Mouse (Mus musculus): ENCODE results near the gene Ccnd3. TPM values are rescaled to one million over a fixed set of nuclear protein-coding genes. Genes with fewer than 3 reads are reported as not detected.
A peak's percentile ranks its signal among the peaks of the same experiment; 100 is the strongest.

The Ccnd3 gene
- polyA plus RNA-seq, 1 experiment from 2014 or later = 214 TPM

- DNase-seq (ENCODE audit: low spot score) (no peak), ATAC-seq (no peak)
- Histone ChIP-seq H3K36me3 (ENCODE audit: insufficient read depth, low read length) (no peaks in the 10 kb centered on the region), H3K4me1 (ENCODE audit: insufficient read depth, low read depth, low read length) (no peaks in the 10 kb centered on the region), H3K4me2 (replicated peaks; ENCODE audit: low read depth, low read length) (no peak overlapping the region), H3K9me3 (ENCODE audit: low read length) (no peaks in the 10 kb centered on the region), H3K27me3 (replicated peaks; ENCODE audit: insufficient read depth, low read length) (no peaks in the 10 kb centered on the region), H3K27ac (ENCODE audit: low read length) (no peak overlapping the region), H3K4me3 (ENCODE audit: low read depth, low read length) (no peak overlapping the region), H3K9ac (replicated peaks; ENCODE audit: low read depth) (no peak overlapping the region)
- no peak for TF ChIP-seq CTCF (IDR thresholded peaks at IDR 0.05)
- no peak for TF ChIP-seq EP300 (IDR thresholded peaks at IDR 0.05)
- WGBS = 89% methylated on average over 4 of the region's 4 CpGs
Measured at GRCm38 (mm10) chr17:47539128-47539527, 34.3 kb downstream of the Ccnd3 start.

GRCm38 (mm10) chr17:47542061-47542460, 37.2 kb downstream of the Ccnd3 start:
- TF ChIP-seq CTCF (IDR thresholded peaks at IDR 0.05) = no peak
- TF ChIP-seq EP300 (IDR thresholded peaks at IDR 0.05) = no peak
- WGBS = 55% methylated on average over 4 of the region's 5 CpGs
- no peak; the same call in 1 of the 2 replicates for ATAC-seq
- Histone ChIP-seq H3K4me1 (ENCODE audit: insufficient read depth, low read depth, low read length) (no peaks in the 10 kb centered on the region), H3K27ac (ENCODE audit: low read length) (no peak overlapping the region), H3K27me3 (replicated peaks; ENCODE audit: insufficient read depth, low read length) (no peaks in the 10 kb centered on the region), H3K4me2 (replicated peaks; ENCODE audit: low read depth, low read length) (no peak overlapping the region), H3K9me3 (ENCODE audit: low read length) (no peaks in the 10 kb centered on the region), H3K36me3 (ENCODE audit: insufficient read depth, low read length) (no peaks in the 10 kb centered on the region), H3K9ac (replicated peaks; ENCODE audit: low read depth) (no peak overlapping the region), H3K4me3 (ENCODE audit: low read depth, low read length) (no peak overlapping the region)
- DNase-seq (ENCODE audit: low spot score) = no peak

- 48% methylated on average over 7 of the region's 7 CpGs for WGBS
- Histone ChIP-seq H3K9ac (replicated peaks; ENCODE audit: low read depth) (no peak overlapping the region), H3K27ac (ENCODE audit: low read length) (peak overlapping the region; percentile 62), H3K4me3 (ENCODE audit: low read depth, low read length) (no peak overlapping the region), H3K4me2 (replicated peaks; ENCODE audit: low read depth, low read length) (no peak overlapping the region), H3K9me3 (ENCODE audit: low read length) (no peaks in the 10 kb centered on the region), H3K36me3 (ENCODE audit: insufficient read depth, low read length) (no peaks in the 10 kb centered on the region), H3K4me1 (ENCODE audit: insufficient read depth, low read depth, low read length) (no peaks in the 10 kb centered on the region), H3K27me3 (replicated peaks; ENCODE audit: insufficient read depth, low read length) (no peaks in the 10 kb centered on the region)
- DNase-seq (ENCODE audit: low spot score) = peak; percentile 69
- TF ChIP-seq CTCF (IDR thresholded peaks at IDR 0.05) (no peak), EP300 (IDR thresholded peaks at IDR 0.05) (peak; percentile 31; the same call in 1 of the 2 replicates)
- peak; percentile 52 for ATAC-seq
Measured at GRCm38 (mm10) chr17:47543051-47543650, 38.3 kb downstream of the Ccnd3 start.

GRCm38 (mm10) chr17:47545154-47545553, 40.3 kb downstream of the Ccnd3 start:
- H3K27ac ChIP-seq (ENCODE audit: low read length) = no peak overlapping the region
- TF ChIP-seq EP300 (IDR thresholded peaks at IDR 0.05) (no peak), CTCF (IDR thresholded peaks at IDR 0.05) (no peak)
- no peaks in the 10 kb centered on the region for H3K9me3 ChIP-seq (ENCODE audit: low read length)
- no peaks in the 10 kb centered on the region for H3K27me3 ChIP-seq (replicated peaks; ENCODE audit: insufficient read depth, low read length)
- no peak for ATAC-seq
- H3K4me3 ChIP-seq (ENCODE audit: low read depth, low read length) = no peak overlapping the region
- H3K9ac ChIP-seq (replicated peaks; ENCODE audit: low read depth) = no peak overlapping the region
- no peaks in the 10 kb centered on the region for H3K4me1 ChIP-seq (ENCODE audit: insufficient read depth, low read depth, low read length)
- 87% methylated on average over 12 of the region's 12 CpGs for WGBS
- H3K36me3 ChIP-seq (ENCODE audit: insufficient read depth, low read length) = no peaks in the 10 kb centered on the region
- DNase-seq (ENCODE audit: low spot score) = no peak
- no peak overlapping the region for H3K4me2 ChIP-seq (replicated peaks; ENCODE audit: low read depth, low read length)

- no peak for DNase-seq (ENCODE audit: low spot score)
- TF ChIP-seq CTCF (IDR thresholded peaks at IDR 0.05) (no peak), EP300 (IDR thresholded peaks at IDR 0.05) (no peak)
- WGBS = 73% methylated on average over 17 of the region's 17 CpGs
- no peak overlapping the region for H3K4me3 ChIP-seq (ENCODE audit: low read depth, low read length)
- H3K4me1 ChIP-seq (ENCODE audit: insufficient read depth, low read depth, low read length) = no peaks in the 10 kb centered on the region
- no peaks in the 10 kb centered on the region for H3K27me3 ChIP-seq (replicated peaks; ENCODE audit: insufficient read depth, low read length)
- no peaks in the 10 kb centered on the region for H3K9me3 ChIP-seq (ENCODE audit: low read length)
- H3K4me2 ChIP-seq (replicated peaks; ENCODE audit: low read depth, low read length) = peak overlapping the region; percentile 32; the same call in 1 of the 2 replicates
- no peaks in the 10 kb centered on the region for H3K36me3 ChIP-seq (ENCODE audit: insufficient read depth, low read length)
- no peak overlapping the region for H3K9ac ChIP-seq (replicated peaks; ENCODE audit: low read depth)
- H3K27ac ChIP-seq (ENCODE audit: low read length) = no peak overlapping the region
- ATAC-seq = no peak
Measured at GRCm38 (mm10) chr17:47545861-47546331, 41.0 kb downstream of the Ccnd3 start.

GRCm38 (mm10) chr17:47551049-47551448, 46.2 kb downstream of the Ccnd3 start:
- no peaks in the 10 kb centered on the region for H3K27me3 ChIP-seq (replicated peaks; ENCODE audit: insufficient read depth, low read length)
- H3K4me1 ChIP-seq (ENCODE audit: insufficient read depth, low read depth, low read length) = no peaks in the 10 kb centered on the region
- no peaks in the 10 kb centered on the region for H3K9me3 ChIP-seq (ENCODE audit: low read length)
- H3K4me3 ChIP-seq (ENCODE audit: low read depth, low read length) = no peak overlapping the region
- WGBS = 74% methylated on average over 7 of the region's 7 CpGs
- H3K9ac ChIP-seq (replicated peaks; ENCODE audit: low read depth) = no peak overlapping the region
- ATAC-seq (no peak), DNase-seq (ENCODE audit: low spot score) (no peak)
- no peaks in the 10 kb centered on the region for H3K36me3 ChIP-seq (ENCODE audit: insufficient read depth, low read length)
- no peak overlapping the region for H3K4me2 ChIP-seq (replicated peaks; ENCODE audit: low read depth, low read length)
- H3K27ac ChIP-seq (ENCODE audit: low read length) = no peak overlapping the region
- TF ChIP-seq CTCF (IDR thresholded peaks at IDR 0.05) (no peak), EP300 (IDR thresholded peaks at IDR 0.05) (no peak)
